In the genomic region with DNA sequence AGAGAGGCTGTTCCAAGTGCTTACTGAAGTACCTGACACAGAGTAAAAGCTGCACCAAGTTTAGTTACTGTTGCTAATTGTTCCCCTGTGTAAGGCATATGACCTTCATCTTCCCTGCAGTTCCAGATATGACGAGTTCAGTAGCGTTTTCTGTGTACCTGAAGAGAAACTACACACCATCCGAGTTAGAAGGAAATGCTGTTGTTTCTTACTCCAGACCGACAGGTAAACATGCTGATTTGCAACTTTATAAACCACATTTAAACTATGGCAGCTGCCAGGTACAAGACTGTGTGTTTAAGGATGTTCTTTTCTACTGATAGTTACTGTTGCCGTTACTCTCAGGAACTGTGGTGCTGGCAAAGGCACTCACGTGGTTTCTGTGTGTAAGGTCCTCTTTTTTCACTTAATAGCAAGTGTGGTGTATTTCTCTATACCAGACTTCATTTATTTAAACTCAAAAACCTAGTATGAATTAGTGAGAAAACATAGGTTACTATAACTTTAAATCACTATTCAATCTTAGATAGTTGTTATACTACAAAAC, we compare ENCODE assay signal across 20 mouse cellular contexts.
DNase-seq lines count a peak whose midpoint lies in the region; ATAC-seq and TF ChIP-seq lines count a peak whose summit lies in the region.
"Had no signal": no experiment of that assay in that cellular context is flagged by ENCODE, and none has a peak within 500 bp of the region (broad histone marks: within the 10 kb centered on the region; RNA-seq: fewer than 3 reads in every experiment).

No protein-coding gene starts in this region.

- no peak for TF ChIP-seq CTCF in MEL (IDR thresholded peaks at IDR 0.05 in 2 of 3, conservative IDR thresholded peaks at IDR 0.05 in 1 of 3; ENCODE audit: control insufficient read depth in 1 of 3, insufficient read depth in 1 of 3, low read depth in 2 of 3, low read length in 3 of 3, poor library complexity in 1 of 3, severe bottlenecking in 1 of 3)

- H3K36me3 ChIP-seq in MEL (ENCODE audit: control insufficient read depth in 1 of 2, insufficient read depth in 2 of 2, low read length in 2 of 2): peaks cover 0 to 10% of the 10 kb centered on the region in 2 experiments; a peak in 2 of 4 replicates
- H3K36me3 ChIP-seq in splenic B cell, adult 2 months (ENCODE audit: control insufficient read depth, insufficient read depth, low read length, poor library complexity, severe bottlenecking): no peaks in the 10 kb centered on the region
- no peaks in the 10 kb centered on the region for H3K36me3 ChIP-seq in kidney, embryonic 15.5 days
- H3K36me3 ChIP-seq: embryonic facial prominence, embryonic 12.5 days; forebrain, embryonic 12.5 days; heart, embryonic 13.5 days; hindbrain, embryonic 12.5 days had no signal

- peak; percentile 42 for DNase-seq in CD4-positive, CD25-positive, alpha-beta regulatory T cell, adult 2 months (ENCODE audit: low read depth, low spot score)
- peak; percentile 72 for DNase-seq in MEL (ENCODE audit: low read depth, low spot score)
- peak; percentile 27 for DNase-seq in splenic B cell, adult 2 months (ENCODE audit: low read depth, low spot score)
- no peak for DNase-seq in kidney, postnatal 36 days
- DNase-seq in gastrocnemius, postnatal 10 days: no peak
- DNase-seq: adrenal gland, postnatal 10 days; cerebellum, adult 11 months; cerebellum, adult 8-10 months; cerebellum, postnatal 14 days; gastrocnemius, postnatal 25 days; heart, adult 11 months; heart, postnatal 36 days had no signal

- H3K4me1 ChIP-seq in MEL (ENCODE audit: control insufficient read depth in 1 of 2, insufficient read depth in 2 of 2, low read length in 2 of 2): peaks cover 6 to 16% of the 10 kb centered on the region in 2 experiments; a peak in 3 of 4 replicates
- H3K4me1 ChIP-seq in kidney, embryonic 15.5 days: peaks cover 9% of the 10 kb centered on the region; the same call in 1 of the 2 replicates

- peak in 1 of 2 experiments; percentile 54; a peak in 2 of 4 replicates for TF ChIP-seq EP300 in MEL (IDR thresholded peaks at IDR 0.05; ENCODE audit: low read depth in 1 of 2, low read length in 2 of 2)

- no peak overlapping the region for H3K9ac ChIP-seq in MEL (ENCODE audit: control insufficient read depth, low read depth, low read length, poor library complexity, severe bottlenecking)
- no peak overlapping the region for H3K9ac ChIP-seq in kidney, embryonic 15.5 days
- H3K9ac ChIP-seq: embryonic facial prominence, embryonic 12.5 days; forebrain, embryonic 12.5 days; heart, embryonic 13.5 days; hindbrain, embryonic 12.5 days had no signal

- H3K79me2 ChIP-seq in MEL (ENCODE audit: control insufficient read depth, insufficient read depth, low read length, poor library complexity): no peaks in the 10 kb centered on the region

- WGBS in kidney, embryonic 15.5 days: 87% methylated on average over 6 of the region's 6 CpGs

- peak; percentile 46 to 67; a peak in 3 of 4 replicates for ATAC-seq in hematopoietic stem cell, adult 5-6 weeks (replicated peaks in 1 of 2; ENCODE audit: insufficient read depth in 1 of 2, low FRiP score in 2 of 2, low TSS enrichment in 1 of 2, low read depth in 1 of 2, poor library complexity in 2 of 2, severe bottlenecking in 2 of 2)
- no peak for ATAC-seq in kidney, embryonic 15.5 days (replicated peaks; ENCODE audit: low FRiP score)
- ATAC-seq: forebrain, embryonic 16.5 days; hindbrain, embryonic 16.5 days had no signal

- peak overlapping the region; percentile 4 for H3K27ac ChIP-seq in MEL (ENCODE audit: control insufficient read depth, low read depth, low read length)
- H3K27ac ChIP-seq in kidney, embryonic 15.5 days: no peak overlapping the region
- H3K27ac ChIP-seq: embryonic facial prominence, embryonic 12.5 days; forebrain, embryonic 12.5 days; heart, embryonic 13.5 days; hindbrain, embryonic 12.5 days had no signal

- no peak overlapping the region for H3K4me2 ChIP-seq in kidney, embryonic 15.5 days
- H3K4me2 ChIP-seq: embryonic facial prominence, embryonic 12.5 days; forebrain, embryonic 12.5 days; heart, embryonic 13.5 days; hindbrain, embryonic 12.5 days had no signal

- TF ChIP-seq POLR2A in MEL (IDR thresholded peaks at IDR 0.05; ENCODE audit: control insufficient read depth in 1 of 2, insufficient read depth in 1 of 2, low read depth in 1 of 2, low read length in 2 of 2, poor library complexity in 1 of 2): no peak

- H3K9me3 ChIP-seq in MEL (replicated peaks; ENCODE audit: insufficient read depth, low read length): no peaks in the 10 kb centered on the region
- no peaks in the 10 kb centered on the region for H3K9me3 ChIP-seq in kidney, embryonic 15.5 days (replicated peaks)
- H3K9me3 ChIP-seq: embryonic facial prominence, embryonic 12.5 days; forebrain, embryonic 12.5 days; heart, embryonic 13.5 days had no signal

- no peak for TF ChIP-seq RAD21 in MEL (IDR thresholded peaks at IDR 0.05; ENCODE audit: low read depth, low read length)

- H3K27me3 ChIP-seq in MEL (ENCODE audit: control insufficient read depth in 1 of 2, insufficient read depth in 2 of 2, low read length in 2 of 2): no peaks in the 10 kb centered on the region
- no peaks in the 10 kb centered on the region for H3K27me3 ChIP-seq in splenic B cell, adult 2 months (ENCODE audit: control insufficient read depth, insufficient read depth, low read length, poor library complexity, severe bottlenecking)
- H3K27me3 ChIP-seq in kidney, embryonic 15.5 days: no peaks in the 10 kb centered on the region
- H3K27me3 ChIP-seq: embryonic facial prominence, embryonic 12.5 days; forebrain, embryonic 12.5 days; heart, embryonic 13.5 days; hindbrain, embryonic 12.5 days had no signal

- no peak overlapping the region for H3K4me3 ChIP-seq in MEL (ENCODE audit: control insufficient read depth in 1 of 2, insufficient read depth in 1 of 2, low read depth in 2 of 2, low read length in 2 of 2)
- H3K4me3 ChIP-seq in kidney, embryonic 15.5 days (replicated peaks): no peak overlapping the region
- H3K4me3 ChIP-seq: embryonic facial prominence, embryonic 12.5 days; forebrain, embryonic 12.5 days; heart, embryonic 13.5 days; hindbrain, embryonic 12.5 days had no signal

TF ChIP-seq in MEL, 35 proteins besides CTCF, POLR2A, EP300 and RAD21:
- TF ChIP-seq ZNF384 (IDR thresholded peaks at IDR 0.05; ENCODE audit: low read depth, low read length) (peak; percentile 41; the same call in 1 of the 2 replicates), MEF2A (IDR thresholded peaks at IDR 0.05; ENCODE audit: extremely low read depth, insufficient replicate concordance, low read depth, low read length, poor library complexity, severe bottlenecking) (no peak), NELFE (IDR thresholded peaks at IDR 0.05; ENCODE audit: low read depth, low read length) (peak; percentile 38; the same call in 1 of the 2 replicates), RCOR1 (IDR thresholded peaks at IDR 0.05; ENCODE audit: low read depth, low read length) (0 out of 2 replicates have a peak, but pooled peaks have one; percentile 21), TCF12 (IDR thresholded peaks at IDR 0.05; ENCODE audit: low read depth, low read length) (0 out of 2 replicates have a peak, but pooled peaks have one; percentile 39), BHLHE40 (IDR thresholded peaks at IDR 0.05; ENCODE audit: borderline replicate concordance, low read depth, low read length) (no peak), MYB (IDR thresholded peaks at IDR 0.05; ENCODE audit: low read depth, low read length) (peak; percentile 58; the same call in 1 of the 2 replicates), E2F4 (IDR thresholded peaks at IDR 0.05; ENCODE audit: borderline replicate concordance, low read depth, low read length) (no peak), USF2 (IDR thresholded peaks at IDR 0.05; ENCODE audit: borderline replicate concordance in 1 of 2, insufficient read depth in 1 of 2, low read depth in 1 of 2, low read length in 2 of 2) (0 out of 4 replicates have a peak, but pooled peaks of 1 of the 2 experiments have one; percentile 38), NRF1 (IDR thresholded peaks at IDR 0.05; ENCODE audit: insufficient read depth, low read depth, low read length, poor library complexity, severe bottlenecking) (no peak), USF1 (IDR thresholded peaks at IDR 0.05; ENCODE audit: low read depth, low read length) (peak; percentile 82), MAFK (IDR thresholded peaks at IDR 0.05; ENCODE audit: borderline replicate concordance, low read depth, low read length) (0 out of 2 replicates have a peak, but pooled peaks have one; percentile 10)

Comparison
In these comparisons a context has a peak if more than half of its experiments do, and no peak if none do; other contexts are left out.
1. DNase-seq: peak in CD4-positive, CD25-positive, alpha-beta regulatory T cell, adult 2 months (single experiment), MEL (single experiment) and splenic B cell, adult 2 months (single experiment); none in kidney, postnatal 36 days (0 of 2) and gastrocnemius, postnatal 10 days (single experiment).